Mouse (Mus musculus): ENCODE measurements around the gene Efl1.

The Efl1 gene

GRCm38 (mm10) chr7:82709172-82709571 lies 60.8 kb downstream of the Efl1 start:
- CTCF ChIA-PET: interaction anchor here in 1 of 4 experiments (0.5 kb wide), 1 partner anchor 33 kb away, joined by 3 read pairs; no protein-coding TSS in a partner anchor
- POLR2A ChIA-PET: no interaction called here

- CTCF ChIA-PET: interaction anchor here (0.6 to 1.4 kb wide), 10 partner anchors 28 to 1093 kb away, joined by 3 to 20 read pairs (median 6); partner anchors contain the start of gene Mex3b (in 1 of the 4)
- POLR2A ChIA-PET: interaction anchor here in 3 of 4 experiments (0.6 kb wide), 3 partner anchors 9 to 224 kb away, joined by 3 read pairs; no protein-coding TSS in a partner anchor
Measured at GRCm38 (mm10) chr7:82715210-82715911, 66.9 kb downstream of the Efl1 start.

GRCm38 (mm10) chr7:82715912-82716601 lies 67.6 kb downstream of the Efl1 start:
- ChIA-PET POLR2A (interaction anchor here in 3 of 4 experiments (0.6 kb wide), 3 partner anchors 8 to 223 kb away, joined by 3 read pairs; no protein-coding TSS in a partner anchor), CTCF (interaction anchor here in 3 of 4 experiments (0.6 to 1.4 kb wide), 5 partner anchors 151 to 834 kb away, joined by 6 to 20 read pairs (median 8); partner anchors contain the start of gene Mex3b (in 1 of the 3))

GRCm38 (mm10) chr7:82719285-82719684 lies 70.9 kb downstream of the Efl1 start:
- POLR2A ChIA-PET: no interaction called here

GRCm38 (mm10) chr7:82719740-82720139 lies 71.3 kb downstream of the Efl1 start:
- CTCF ChIA-PET: interaction anchor here in 1 of 4 experiments (0.6 kb wide), 1 partner anchor 197 kb away, joined by 7 read pairs; no protein-coding TSS in a partner anchor
- POLR2A ChIA-PET: no interaction called here

More at GRCm38 (mm10) chr7:82719285-82719684, 70.9 kb downstream of the Efl1 start:
- CTCF ChIA-PET: interaction anchor here in 2 of 4 experiments (0.6 to 1.1 kb wide), 2 partner anchors 22 to 728 kb away, joined by 3 read pairs; no protein-coding TSS in a partner anchor

- POLR2A ChIA-PET: no interaction called here
- CTCF ChIA-PET: no interaction called here
Measured at GRCm38 (mm10) chr7:82720501-82720900, 72.1 kb downstream of the Efl1 start.

- CTCF ChIA-PET: no interaction called here
- POLR2A ChIA-PET: interaction anchor here in 1 of 4 experiments (1.0 kb wide), 1 partner anchor 10 kb away, joined by 3 read pairs; no protein-coding TSS in a partner anchor
Measured at GRCm38 (mm10) chr7:82720906-82721305, 72.5 kb downstream of the Efl1 start.

GRCm38 (mm10) chr7:82722486-82723123 lies 74.2 kb downstream of the Efl1 start:
- ChIA-PET CTCF (no interaction called here), POLR2A (interaction anchor here in 2 of 4 experiments (0.6 to 1.3 kb wide), 6 partner anchors 12 to 828 kb away, joined by 3 to 4 read pairs (median 4); no protein-coding TSS in a partner anchor)

- ChIA-PET CTCF (interaction anchor here in 1 of 4 experiments (0.7 kb wide), 1 partner anchor 10 kb away, joined by 3 read pairs; no protein-coding TSS in a partner anchor), POLR2A (interaction anchor here in 2 of 4 experiments (0.7 to 1.3 kb wide), 3 partner anchors 12 to 119 kb away, joined by 3 to 4 read pairs (median 4); no protein-coding TSS in a partner anchor)
Measured at GRCm38 (mm10) chr7:82723151-82723871, 74.9 kb downstream of the Efl1 start.

- POLR2A ChIA-PET: interaction anchor here in 2 of 4 experiments (0.5 to 1.2 kb wide), 4 partner anchors 9 to 59 kb away, joined by 3 to 4 read pairs (median 3); no protein-coding TSS in a partner anchor
- CTCF ChIA-PET: interaction anchor here in 2 of 4 experiments (0.5 to 1.3 kb wide), 2 partner anchors 142 to 156 kb away, joined by 3 to 9 read pairs; partner anchors contain the start of gene Mex3b (in 1 of the 2)
Measured at GRCm38 (mm10) chr7:82724491-82724890, 76.1 kb downstream of the Efl1 start.

GRCm38 (mm10) chr7:82725006-82725636 lies 76.7 kb downstream of the Efl1 start:
- CTCF ChIA-PET: interaction anchor here in 1 of 4 experiments (1.3 kb wide), 1 partner anchor 142 kb away, joined by 3 read pairs; the partner anchor contains the start of gene Mex3b

GRCm38 (mm10) chr7:82725741-82726450 lies 77.5 kb downstream of the Efl1 start:
- CTCF ChIA-PET: interaction anchor here in 1 of 4 experiments (1.3 kb wide), 1 partner anchor 141 kb away, joined by 3 read pairs; the partner anchor contains the start of gene Mex3b
- POLR2A ChIA-PET: interaction anchor here in 3 of 4 experiments (0.6 to 1.5 kb wide), 10 partner anchors 9 to 1155 kb away, joined by 3 to 7 read pairs (median 4); no protein-coding TSS in a partner anchor

More at GRCm38 (mm10) chr7:82725006-82725636, 76.7 kb downstream of the Efl1 start:
- POLR2A ChIA-PET: interaction anchor here in 3 of 4 experiments (0.6 to 1.5 kb wide), 11 partner anchors 10 to 1156 kb away, joined by 3 to 7 read pairs (median 4); no protein-coding TSS in a partner anchor

GRCm38 (mm10) chr7:82727066-82727465 lies 78.7 kb downstream of the Efl1 start:
- CTCF ChIA-PET: no interaction called here
- POLR2A ChIA-PET: no interaction called here

- ChIA-PET POLR2A (interaction anchor here in 3 of 4 experiments (0.5 to 2.3 kb wide), 3 partner anchors 13 to 493 kb away, joined by 4 to 6 read pairs (median 4); no protein-coding TSS in a partner anchor), CTCF (interaction anchor here in 1 of 4 experiments (0.7 kb wide), 2 partner anchors 16 to 347 kb away, joined by 4 to 5 read pairs; no protein-coding TSS in a partner anchor)
Measured at GRCm38 (mm10) chr7:82729009-82729408, 80.6 kb downstream of the Efl1 start.

- CTCF ChIA-PET: interaction anchor here in 1 of 4 experiments (1.0 kb wide), 1 partner anchor 12 kb away, joined by 3 read pairs; no protein-coding TSS in a partner anchor
- POLR2A ChIA-PET: interaction anchor here in 3 of 4 experiments (0.7 to 5.4 kb wide), 3 partner anchors 11 to 12 kb away, joined by 3 to 43 read pairs (median 28); no protein-coding TSS in a partner anchor
Measured at GRCm38 (mm10) chr7:82733118-82733517, 84.7 kb downstream of the Efl1 start.

GRCm38 (mm10) chr7:82733995-82734394 lies 85.6 kb downstream of the Efl1 start:
- POLR2A ChIA-PET: interaction anchor here in 3 of 4 experiments (1.1 to 5.4 kb wide), 6 partner anchors 10 to 79 kb away, joined by 3 to 43 read pairs (median 4); no protein-coding TSS in a partner anchor
- CTCF ChIA-PET: no interaction called here

Data from embryonic stem cell, embryonic (primary cell).